ENCODE assay signal across 13 mouse cellular contexts in genomic region chr8:48567929-48568607, GRCm38 (mm10).
DNase-seq lines count a peak whose midpoint lies in the region; ATAC-seq lines count a peak whose summit lies in the region.
"Had no signal": no experiment of that assay in that cellular context is flagged by ENCODE, and none has a peak within 500 bp of the region (broad histone marks: within the 10 kb centered on the region; RNA-seq: fewer than 3 reads in every experiment).

No protein-coding gene starts in this region.

- no peak overlapping the region for H3K4me2 ChIP-seq in embryonic facial prominence, embryonic 15.5 days (replicated peaks)
- H3K4me2 ChIP-seq in heart, embryonic 11.5 days, result no peak overlapping the region
- H3K4me2 ChIP-seq: heart, embryonic 12.5 days had no signal

- no peak overlapping the region for H3K4me3 ChIP-seq in embryonic facial prominence, embryonic 15.5 days (replicated peaks)
- H3K4me3 ChIP-seq in limb, embryonic 10.5 days, result no peak overlapping the region
- H3K4me3 ChIP-seq in heart, embryonic 11.5 days (ENCODE audit: low read depth, low read length), result no peak overlapping the region
- H3K4me3 ChIP-seq: heart, embryonic 12.5 days had no signal

- no peaks in the 10 kb centered on the region for H3K27me3 ChIP-seq in embryonic facial prominence, embryonic 15.5 days
- no peaks in the 10 kb centered on the region for H3K27me3 ChIP-seq in limb, embryonic 10.5 days (ENCODE audit: low read depth, poor library complexity, severe bottlenecking)
- H3K27me3 ChIP-seq in heart, embryonic 11.5 days (ENCODE audit: control insufficient read depth, insufficient read depth, low read length), result no peaks in the 10 kb centered on the region
- H3K27me3 ChIP-seq: heart, embryonic 12.5 days had no signal

- peak; percentile 7; the same call in 1 of the 2 replicates for ATAC-seq in embryonic facial prominence, embryonic 15.5 days (ENCODE audit: insufficient number of reproducible peaks, low FRiP score, low TSS enrichment, low read depth)
- no peak for ATAC-seq in megakaryocyte progenitor cell, adult 5-6 weeks (replicated peaks; ENCODE audit: poor library complexity)
- ATAC-seq in heart, embryonic 11.5 days (replicated peaks; ENCODE audit: insufficient number of reproducible peaks, low FRiP score, low TSS enrichment), result no peak
- ATAC-seq: CD4-positive, CD25-positive, alpha-beta regulatory T cell, adult 4 months had no signal

- H3K9ac ChIP-seq in embryonic facial prominence, embryonic 15.5 days, result no peak overlapping the region
- H3K9ac ChIP-seq in heart, embryonic 11.5 days (ENCODE audit: low read depth, low read length), result no peak overlapping the region
- H3K9ac ChIP-seq: heart, embryonic 12.5 days had no signal

- H3K9me3 ChIP-seq in embryonic facial prominence, embryonic 15.5 days (replicated peaks), result no peaks in the 10 kb centered on the region
- no peaks in the 10 kb centered on the region for H3K9me3 ChIP-seq in limb, embryonic 10.5 days (replicated peaks)
- no peaks in the 10 kb centered on the region for H3K9me3 ChIP-seq in heart, embryonic 11.5 days (replicated peaks; ENCODE audit: control insufficient read depth, low read length)
- H3K9me3 ChIP-seq: heart, embryonic 12.5 days had no signal

- DNase-seq in layer of hippocampus, adult 11-12 months (ENCODE audit: low spot score), result peak; percentile 20
- DNase-seq in layer of hippocampus, postnatal 36 days, result no peak
- no peak for DNase-seq in limb, embryonic 10.5 days (ENCODE audit: low spot score)
- peak; percentile 68 to 74 for DNase-seq in right cerebral cortex, postnatal 10 days (ENCODE audit: low spot score in 2 of 2)
- no peak for DNase-seq in retina, embryonic 14.5 days (ENCODE audit: low spot score)
- DNase-seq: adrenal gland, postnatal 14 days; cerebellum, adult 9-10 months; kidney, adult 2 months had no signal

- no peaks in the 10 kb centered on the region for H3K36me3 ChIP-seq in embryonic facial prominence, embryonic 15.5 days
- no peaks in the 10 kb centered on the region for H3K36me3 ChIP-seq in limb, embryonic 10.5 days
- H3K36me3 ChIP-seq in heart, embryonic 11.5 days (ENCODE audit: control insufficient read depth, insufficient read depth, low read length), result no peaks in the 10 kb centered on the region
- H3K36me3 ChIP-seq: heart, embryonic 12.5 days had no signal

- H3K27ac ChIP-seq in embryonic facial prominence, embryonic 15.5 days (replicated peaks), result peak overlapping the region; percentile 81
- H3K27ac ChIP-seq in limb, embryonic 10.5 days, result peak overlapping the region; percentile 50; the same call in 1 of the 2 replicates
- no peak overlapping the region for H3K27ac ChIP-seq in heart, embryonic 11.5 days (ENCODE audit: low read depth, low read length)

- H3K4me1 ChIP-seq in embryonic facial prominence, embryonic 15.5 days, result peaks cover 32% of the 10 kb centered on the region
- peaks cover 19% of the 10 kb centered on the region; the same call in 1 of the 2 replicates for H3K4me1 ChIP-seq in limb, embryonic 10.5 days
- no peaks in the 10 kb centered on the region for H3K4me1 ChIP-seq in heart, embryonic 11.5 days (ENCODE audit: control insufficient read depth, insufficient read depth, low read length)

- WGBS in embryonic facial prominence, embryonic 15.5 days, result 21% methylated on average over 10 of the region's 10 CpGs
- WGBS in limb, embryonic 10.5 days, result 80% methylated on average over 10 of the region's 10 CpGs
- 72% methylated on average over 10 of the region's 10 CpGs for WGBS in heart, embryonic 11.5 days (ENCODE audit: insufficient replicate concordance)

Comparison
In these comparisons a context has a peak if more than half of its experiments do, and no peak if none do; other contexts are left out.
1. DNase-seq: peak in layer of hippocampus, adult 11-12 months (single experiment) and right cerebral cortex, postnatal 10 days (2 of 2); none in layer of hippocampus, postnatal 36 days (0 of 2), limb, embryonic 10.5 days (single experiment) and retina, embryonic 14.5 days (single experiment).